Mouse (Mus musculus): ENCODE data around the gene E2f8. TPM values are rescaled to one million over a fixed set of nuclear protein-coding genes. Genes with fewer than 3 reads are reported as not detected.

The E2f8 gene
- polyA plus RNA-seq, 1 experiment from 2014 or later = 5.0 TPM

- H3K4me1 ChIP-seq (replicated peaks) = peaks cover 15% of the 10 kb centered on the region
- no peak for ATAC-seq
- peaks cover 45% of the 10 kb centered on the region for H3K27me3 ChIP-seq
- no peak overlapping the region for H3K27ac ChIP-seq
- no peaks in the 10 kb centered on the region for H3K9me3 ChIP-seq
- 0 out of 2 replicates have a peak overlapping the region, but pooled peaks have one; percentile 5 for H3K9ac ChIP-seq (replicated peaks)
- WGBS = 37% methylated on average over 8 of the region's 8 CpGs
- H3K36me3 ChIP-seq = no peaks in the 10 kb centered on the region
- H3K4me3 ChIP-seq (replicated peaks) = no peak overlapping the region
- H3K4me2 ChIP-seq (replicated peaks) = no peak overlapping the region
Observed at GRCm38 (mm10) chr7:48887973-48888372, 6.6 kb upstream of the E2f8 start.

- Histone ChIP-seq H3K36me3 (no peaks in the 10 kb centered on the region), H3K9me3 (no peaks in the 10 kb centered on the region), H3K4me1 (replicated peaks) (peaks cover 21% of the 10 kb centered on the region), H3K27ac (no peak overlapping the region), H3K4me2 (replicated peaks) (no peak overlapping the region), H3K27me3 (peaks cover 57% of the 10 kb centered on the region), H3K4me3 (replicated peaks) (no peak overlapping the region), H3K9ac (replicated peaks) (no peak overlapping the region)
- no peak for ATAC-seq
- 74% methylated on average over 5 of the region's 5 CpGs for WGBS
Observed at GRCm38 (mm10) chr7:48884266-48884611, 2.8 kb upstream of the E2f8 start.

DNA sequence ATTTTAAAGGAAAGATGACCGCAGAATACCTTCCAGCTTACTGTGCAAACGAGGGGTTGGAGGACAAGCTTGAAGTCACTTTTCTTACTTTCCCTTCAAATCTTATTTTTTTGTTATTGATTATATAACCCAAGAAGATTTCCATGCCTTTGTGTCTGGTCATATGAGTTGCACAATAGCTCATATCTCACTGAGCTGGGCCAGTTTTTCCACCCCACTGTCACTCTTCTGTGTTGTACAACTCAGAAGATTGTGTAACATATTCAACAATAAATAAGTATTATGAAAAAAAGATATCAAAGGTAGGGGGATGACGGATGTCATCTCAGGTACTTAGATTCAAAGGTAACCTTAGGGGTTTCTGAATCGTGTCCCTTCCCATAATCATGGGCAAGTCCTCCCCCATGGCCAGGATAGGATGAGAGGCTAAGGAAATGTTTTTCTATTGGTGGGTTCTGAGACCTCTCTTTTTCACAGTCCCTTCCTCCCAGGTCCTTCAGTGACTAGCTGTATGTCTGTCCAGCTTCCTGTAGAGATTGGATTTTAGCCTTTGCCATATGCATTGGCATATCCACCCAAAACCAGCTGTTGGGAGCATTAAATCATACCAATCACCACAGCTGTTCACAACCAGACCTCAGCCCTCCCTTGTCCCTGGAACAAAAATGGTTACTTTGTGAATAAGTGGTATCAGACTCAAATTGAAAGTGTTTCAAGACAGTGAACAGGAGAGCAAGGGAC, 2.3 kb upstream of the E2f8 start:
- Histone ChIP-seq H3K9me3 (no peaks in the 10 kb centered on the region), H3K4me2 (replicated peaks) (no peak overlapping the region), H3K36me3 (no peaks in the 10 kb centered on the region), H3K4me3 (replicated peaks) (no peak overlapping the region), H3K4me1 (replicated peaks) (peaks cover 24% of the 10 kb centered on the region), H3K27ac (no peak overlapping the region), H3K27me3 (peaks cover 54% of the 10 kb centered on the region), H3K9ac (replicated peaks) (no peak overlapping the region)
- no peak for ATAC-seq
- 91% methylated on average over 4 of the region's 4 CpGs for WGBS

GRCm38 (mm10) chr7:48881971-48882609, 694 bp upstream of the E2f8 start:
- no peak for ATAC-seq
- WGBS = 1% methylated on average over 28 of the region's 28 CpGs
- H3K27me3 ChIP-seq = peaks cover 46% of the 10 kb centered on the region
- H3K4me1 ChIP-seq (replicated peaks) = peaks cover 29% of the 10 kb centered on the region
- H3K4me2 ChIP-seq (replicated peaks) = peak overlapping the region; percentile 100
- H3K36me3 ChIP-seq = no peaks in the 10 kb centered on the region
- H3K27ac ChIP-seq = no peak overlapping the region
- no peaks in the 10 kb centered on the region for H3K9me3 ChIP-seq
- H3K9ac ChIP-seq (replicated peaks) = peak overlapping the region; percentile 44
- peak overlapping the region; percentile 73 for H3K4me3 ChIP-seq (replicated peaks)

GRCm38 (mm10) chr7:48880591-48881481, 560 bp downstream of the E2f8 start:
- peaks cover 42% of the 10 kb centered on the region for H3K27me3 ChIP-seq
- H3K9me3 ChIP-seq = no peaks in the 10 kb centered on the region
- peak overlapping the region; percentile 67 for H3K9ac ChIP-seq (replicated peaks)
- H3K27ac ChIP-seq = no peak overlapping the region; the same call in 1 of the 2 replicates
- H3K4me2 ChIP-seq (replicated peaks) = peak overlapping the region; percentile 100
- WGBS = under 1% methylated on average over 77 of the region's 77 CpGs
- H3K4me3 ChIP-seq (replicated peaks) = peak overlapping the region; percentile 73
- no peaks in the 10 kb centered on the region for H3K36me3 ChIP-seq
- H3K4me1 ChIP-seq (replicated peaks) = peaks cover 29% of the 10 kb centered on the region
- ATAC-seq = peak; percentile 98

- H3K9me3 ChIP-seq = no peaks in the 10 kb centered on the region
- H3K27me3 ChIP-seq = peaks cover 33% of the 10 kb centered on the region
- no peak for ATAC-seq
- peaks cover 29% of the 10 kb centered on the region for H3K4me1 ChIP-seq (replicated peaks)
- H3K9ac ChIP-seq (replicated peaks) = no peak overlapping the region
- peak overlapping the region; percentile 44 for H3K4me2 ChIP-seq (replicated peaks)
- peak overlapping the region; percentile 20 for H3K4me3 ChIP-seq (replicated peaks)
- peaks cover 3% of the 10 kb centered on the region; the same call in 1 of the 2 replicates for H3K36me3 ChIP-seq
- H3K27ac ChIP-seq = no peak overlapping the region
- WGBS = 52% methylated on average over 3 of the region's 3 CpGs
Observed at GRCm38 (mm10) chr7:48879574-48879973, 1.8 kb downstream of the E2f8 start.

GRCm38 (mm10) chr7:48877786-48878390, 3.5 kb downstream of the E2f8 start:
- H3K4me2 ChIP-seq (replicated peaks) = no peak overlapping the region
- no peak overlapping the region for H3K9ac ChIP-seq (replicated peaks)
- 91% methylated on average over 15 of the region's 15 CpGs for WGBS
- H3K36me3 ChIP-seq = peaks cover 11% of the 10 kb centered on the region
- ATAC-seq = no peak
- H3K4me1 ChIP-seq (replicated peaks) = peaks cover 29% of the 10 kb centered on the region
- H3K27ac ChIP-seq = no peak overlapping the region
- no peaks in the 10 kb centered on the region for H3K9me3 ChIP-seq
- H3K27me3 ChIP-seq = peaks cover 16% of the 10 kb centered on the region
- H3K4me3 ChIP-seq (replicated peaks) = no peak overlapping the region

DNA sequence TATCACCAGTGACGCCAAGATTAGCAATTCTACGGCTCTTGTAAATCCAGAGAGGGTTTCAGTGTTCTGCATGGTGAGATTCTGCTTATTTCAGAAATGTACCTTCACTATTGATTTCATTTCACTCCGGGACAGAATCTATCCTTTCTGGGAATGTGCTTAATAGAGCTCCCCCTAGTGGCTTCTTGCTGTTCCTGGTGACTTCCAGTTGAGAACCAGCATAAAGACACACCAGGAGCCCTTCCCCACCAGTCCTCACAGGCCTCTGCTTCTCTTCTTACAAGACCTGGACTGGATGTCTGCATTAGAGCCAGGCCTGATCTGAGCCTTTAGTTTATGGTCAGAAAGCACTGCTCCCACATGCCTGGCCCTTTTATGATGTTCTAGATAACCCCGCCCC, 4.9 kb downstream of the E2f8 start:
- Histone ChIP-seq H3K4me2 (replicated peaks) (no peak overlapping the region), H3K9ac (replicated peaks) (no peak overlapping the region), H3K27me3 (peaks cover 4% of the 10 kb centered on the region; the same call in 1 of the 2 replicates), H3K4me1 (replicated peaks) (peaks cover 21% of the 10 kb centered on the region), H3K9me3 (no peaks in the 10 kb centered on the region), H3K27ac (no peak overlapping the region), H3K36me3 (peaks cover 25% of the 10 kb centered on the region), H3K4me3 (replicated peaks) (no peak overlapping the region)
- ATAC-seq = no peak
- WGBS = 72% methylated on average over 4 of the region's 4 CpGs

GRCm38 (mm10) chr7:48875096-48875495, 6.3 kb downstream of the E2f8 start:
- Histone ChIP-seq H3K27me3 (no peaks in the 10 kb centered on the region), H3K4me1 (replicated peaks) (peaks cover 13% of the 10 kb centered on the region; the same call in 1 of the 2 replicates), H3K4me2 (replicated peaks) (no peak overlapping the region), H3K27ac (no peak overlapping the region), H3K9me3 (no peaks in the 10 kb centered on the region), H3K4me3 (replicated peaks) (no peak overlapping the region), H3K9ac (replicated peaks) (no peak overlapping the region), H3K36me3 (peaks cover 37% of the 10 kb centered on the region)
- no peak for ATAC-seq
- 92% methylated on average over 14 of the region's 14 CpGs for WGBS

- H3K4me3 ChIP-seq (replicated peaks) = no peak overlapping the region
- ATAC-seq = no peak
- H3K4me1 ChIP-seq (replicated peaks) = no peaks in the 10 kb centered on the region
- H3K9ac ChIP-seq (replicated peaks) = no peak overlapping the region
- H3K4me2 ChIP-seq (replicated peaks) = no peak overlapping the region
- no peak overlapping the region for H3K27ac ChIP-seq
- no peaks in the 10 kb centered on the region for H3K27me3 ChIP-seq
- 93% methylated on average over 11 of the region's 11 CpGs for WGBS
- H3K36me3 ChIP-seq = peaks cover 46% of the 10 kb centered on the region
- no peaks in the 10 kb centered on the region for H3K9me3 ChIP-seq
Observed at GRCm38 (mm10) chr7:48871292-48871691, 10.1 kb downstream of the E2f8 start.

GRCm38 (mm10) chr7:48870579-48871180, 10.7 kb downstream of the E2f8 start:
- Histone ChIP-seq H3K36me3 (peaks cover 46% of the 10 kb centered on the region), H3K27ac (no peak overlapping the region), H3K9ac (replicated peaks) (no peak overlapping the region), H3K4me1 (replicated peaks) (no peaks in the 10 kb centered on the region), H3K9me3 (no peaks in the 10 kb centered on the region), H3K4me2 (replicated peaks) (no peak overlapping the region), H3K27me3 (no peaks in the 10 kb centered on the region), H3K4me3 (replicated peaks) (no peak overlapping the region)
- WGBS = 95% methylated on average over 21 of the region's 21 CpGs
- no peak for ATAC-seq

Data from midbrain, embryonic 13.5 days (tissue).